ENCODE assay signal across 13 mouse cellular contexts in genomic region chr1:190541892-190542291, GRCm38 (mm10).
DNase-seq lines count a peak whose midpoint lies in the region; ATAC-seq and TF ChIP-seq lines count a peak whose summit lies in the region.
"Had no signal": no experiment of that assay in that cellular context is flagged by ENCODE, and none has a peak within 500 bp of the region (broad histone marks: within the 10 kb centered on the region; RNA-seq: fewer than 3 reads in every experiment).

No protein-coding gene starts in this region.

- H3K9ac ChIP-seq in forebrain, embryonic 13.5 days = no peak overlapping the region
- H3K9ac ChIP-seq in kidney, postnatal 0 days (ENCODE audit: low read depth, low read length) = no peak overlapping the region
- no peak overlapping the region for H3K9ac ChIP-seq in kidney, embryonic 14.5 days (ENCODE audit: low read depth, low read length)

- H3K4me1 ChIP-seq in forebrain, embryonic 10.5 days = no peaks in the 10 kb centered on the region
- no peaks in the 10 kb centered on the region for H3K4me1 ChIP-seq in forebrain, embryonic 13.5 days
- no peaks in the 10 kb centered on the region for H3K4me1 ChIP-seq in kidney, postnatal 0 days (replicated peaks; ENCODE audit: insufficient read depth, low read length)
- H3K4me1 ChIP-seq in kidney, embryonic 14.5 days (ENCODE audit: control insufficient read depth, insufficient read depth, low read length) = no peaks in the 10 kb centered on the region
- no peaks in the 10 kb centered on the region; the same call in 1 of the 2 replicates for H3K4me1 ChIP-seq in testis, adult 2 months (ENCODE audit: control insufficient read depth, insufficient read depth, low read length)
- H3K4me1 ChIP-seq: heart, embryonic 10.5 days had no signal

- no peaks in the 10 kb centered on the region for H3K27me3 ChIP-seq in forebrain, embryonic 10.5 days (ENCODE audit: poor library complexity, severe bottlenecking)
- H3K27me3 ChIP-seq in forebrain, embryonic 13.5 days = no peaks in the 10 kb centered on the region
- no peaks in the 10 kb centered on the region for H3K27me3 ChIP-seq in kidney, postnatal 0 days (ENCODE audit: insufficient read depth, low read length)
- no peaks in the 10 kb centered on the region for H3K27me3 ChIP-seq in kidney, embryonic 14.5 days (ENCODE audit: control insufficient read depth, insufficient read depth, low read length)
- no peaks in the 10 kb centered on the region for H3K27me3 ChIP-seq in testis, adult 2 months (ENCODE audit: control insufficient read depth, insufficient read depth, low read length)

- DNase-seq in forebrain, embryonic 10.5 days (ENCODE audit: extremely low spot score, low spot score) = no peak
- peak; percentile 35 for DNase-seq in kidney, postnatal 0 days (ENCODE audit: low spot score)
- no peak for DNase-seq in testis, postnatal 10 days (ENCODE audit: low spot score)
- no peak for DNase-seq in right cerebral cortex, postnatal 25 days
- DNase-seq in gastrocnemius, adult 2 months = no peak
- DNase-seq: liver; lung, postnatal 14 days; right cerebral cortex, postnatal 14 days had no signal

- intact Hi-C loops in gastrocnemius, adult 2 months (cut with DNase I) = no loop called here

- no peaks in the 10 kb centered on the region for H3K36me3 ChIP-seq in forebrain, embryonic 10.5 days (replicated peaks)
- no peaks in the 10 kb centered on the region for H3K36me3 ChIP-seq in forebrain, embryonic 13.5 days (ENCODE audit: poor library complexity, severe bottlenecking)
- H3K36me3 ChIP-seq in kidney, postnatal 0 days (ENCODE audit: insufficient read depth, low read length) = no peaks in the 10 kb centered on the region
- no peaks in the 10 kb centered on the region for H3K36me3 ChIP-seq in kidney, embryonic 14.5 days (ENCODE audit: control insufficient read depth, insufficient read depth, low read length)
- no peaks in the 10 kb centered on the region for H3K36me3 ChIP-seq in testis, adult 2 months (ENCODE audit: control insufficient read depth, insufficient read depth, low read length)
- H3K36me3 ChIP-seq: heart, embryonic 10.5 days had no signal

- 55% methylated on average over 2 of the region's 2 CpGs for WGBS in forebrain, embryonic 10.5 days
- 56% methylated on average over 2 of the region's 2 CpGs for WGBS in forebrain, embryonic 13.5 days
- WGBS in kidney, postnatal 0 days = 50% methylated on average over 2 of the region's 2 CpGs
- WGBS in kidney, embryonic 14.5 days = 59% methylated on average over 2 of the region's 2 CpGs

- no peaks in the 10 kb centered on the region for H3K9me3 ChIP-seq in forebrain, embryonic 10.5 days
- H3K9me3 ChIP-seq in forebrain, embryonic 13.5 days (replicated peaks) = no peaks in the 10 kb centered on the region
- no peaks in the 10 kb centered on the region for H3K9me3 ChIP-seq in kidney, postnatal 0 days (replicated peaks; ENCODE audit: low read length)
- H3K9me3 ChIP-seq in kidney, embryonic 14.5 days (ENCODE audit: control insufficient read depth, low read length) = no peaks in the 10 kb centered on the region
- H3K9me3 ChIP-seq: heart, embryonic 10.5 days had no signal

- no peak for TF ChIP-seq POLR2A in testis, adult 2 months (IDR thresholded peaks at IDR 0.05; ENCODE audit: control insufficient read depth, low read depth, low read length)

- H3K4me3 ChIP-seq in forebrain, embryonic 10.5 days = no peak overlapping the region
- no peak overlapping the region for H3K4me3 ChIP-seq in forebrain, embryonic 13.5 days
- no peak overlapping the region for H3K4me3 ChIP-seq in kidney, postnatal 0 days (replicated peaks; ENCODE audit: low read depth, low read length)
- no peak overlapping the region for H3K4me3 ChIP-seq in kidney, embryonic 14.5 days (ENCODE audit: low read length)
- peak overlapping the region; percentile 80 for H3K4me3 ChIP-seq in testis, adult 2 months (ENCODE audit: control insufficient read depth, low read depth, low read length)
- H3K4me3 ChIP-seq in gastrocnemius, adult 2 months = no peak overlapping the region
- H3K4me3 ChIP-seq: heart, embryonic 10.5 days; left cerebral cortex, adult 2 months had no signal

- TF ChIP-seq CTCF in kidney, postnatal 0 days (IDR thresholded peaks at IDR 0.05; ENCODE audit: low read depth) = peak; percentile 55
- TF ChIP-seq CTCF in testis, adult 2 months (IDR thresholded peaks at IDR 0.05; ENCODE audit: control insufficient read depth, insufficient read depth, insufficient replicate concordance, low read depth, low read length) = peak; percentile 18; the same call in 1 of the 2 replicates
- TF ChIP-seq CTCF in gastrocnemius, adult 2 months (IDR thresholded peaks at IDR 0.05) = no peak

- 0 out of 2 replicates have a peak overlapping the region, but pooled peaks have one; percentile 20 for H3K27ac ChIP-seq in forebrain, embryonic 10.5 days
- H3K27ac ChIP-seq in forebrain, embryonic 13.5 days = no peak overlapping the region
- H3K27ac ChIP-seq in kidney, postnatal 0 days = no peak overlapping the region
- no peak overlapping the region for H3K27ac ChIP-seq in kidney, embryonic 14.5 days (ENCODE audit: low read depth, low read length)
- no peak overlapping the region for H3K27ac ChIP-seq in testis, adult 2 months (ENCODE audit: control insufficient read depth, insufficient read depth, low read depth, low read length)
- H3K27ac ChIP-seq in gastrocnemius, adult 2 months = no peak overlapping the region
- H3K27ac ChIP-seq: heart, embryonic 10.5 days; left cerebral cortex, adult 2 months had no signal

- ATAC-seq in forebrain, embryonic 13.5 days = no peak
- no peak for ATAC-seq in kidney, postnatal 0 days (replicated peaks; ENCODE audit: low FRiP score, low read depth)
- ATAC-seq in kidney, embryonic 14.5 days (ENCODE audit: low FRiP score, low TSS enrichment) = no peak

- H3K4me2 ChIP-seq in forebrain, embryonic 13.5 days = no peak overlapping the region
- no peak overlapping the region for H3K4me2 ChIP-seq in kidney, postnatal 0 days (ENCODE audit: low read length)
- H3K4me2 ChIP-seq in kidney, embryonic 14.5 days (replicated peaks; ENCODE audit: low read depth, low read length) = no peak overlapping the region
